Mouse (Mus musculus) G1E (cell line): Measurements from ENCODE around the gene Aco2. TPM values are rescaled to one million over a fixed set of nuclear protein-coding genes. Genes with fewer than 3 reads are reported as not detected.

Source experiments
- ATAC-seq: 2 replicates; pipeline ENCODE4 v1.8.0; 2016; ENCODE audit warnings: mild to moderate bottlenecking; ENCODE audit not compliant: insufficient number of reproducible peaks, poor library complexity, low FRiP score, severe bottlenecking; ENCODE audit errors: extremely low read depth
- DNase-seq: peaks from one replicate; pipeline ENCODE4 v3.0.0; 2012; ENCODE audit warnings: low spot score
- H3K27me3 ChIP-seq: 2 replicates; pipeline ENCODE4 v1.6.1; 2012; ENCODE audit warnings: mild to moderate bottlenecking, low read length, inconsistent platforms; ENCODE audit not compliant: insufficient read depth
- H3K36me3 ChIP-seq: replicated peaks from 2 replicates; pipeline ENCODE3; 2012; ENCODE audit warnings: mild to moderate bottlenecking, inconsistent platforms
- H3K4me1 ChIP-seq: 2 replicates; pipeline ENCODE4 v1.6.1; 2012; ENCODE audit warnings: low read depth, low read length, inconsistent platforms, mixed read lengths; ENCODE audit not compliant: insufficient read depth
- H3K4me3 ChIP-seq: 2 replicates; pipeline ENCODE4 v1.5.1; 2012; ENCODE audit warnings: low read depth, mild to moderate bottlenecking, inconsistent platforms, low read length, moderate library complexity, mixed read lengths
- H3K9me3 ChIP-seq: replicated peaks from 2 replicates; pipeline ENCODE4 v1.6.1; 2012; ENCODE audit warnings: inconsistent platforms
- CTCF ChIP-seq: IDR thresholded peaks from 2 replicates; pipeline ENCODE4 v1.5.1; 2012; ENCODE audit warnings: low read depth, low read length, inconsistent platforms, mixed read lengths
- GATA1 ChIP-seq: IDR thresholded peaks from 2 replicates; pipeline ENCODE4 v1.6.1; 2012; ENCODE audit warnings: borderline replicate concordance, low read length, inconsistent platforms, mixed read lengths
- GATA2 ChIP-seq: IDR thresholded peaks from 2 replicates; pipeline ENCODE4 v1.6.1; 2012; ENCODE audit warnings: low read depth, low read length, inconsistent platforms, borderline replicate concordance
- POLR2AphosphoS5 ChIP-seq: IDR thresholded peaks from 2 replicates; pipeline ENCODE4 v1.6.1; 2012; ENCODE audit warnings: low read depth, low read length, inconsistent platforms; ENCODE audit not compliant: insufficient replicate concordance
- TAL1 ChIP-seq: conservative IDR thresholded peaks from 2 replicates; pipeline ENCODE4 v1.6.1; 2012; ENCODE audit warnings: low read depth, low read length, inconsistent platforms, mixed read lengths
- polyA plus RNA-seq: library from polyadenylated mRNA; stranded (reverse); fragments of >175 nt; gene quantifications from 2 replicates; pipeline ENCODE4 v1.2.3, GENCODE M21; 2012
- total RNA-seq, 2 experiments: library from RNA; stranded (forward) in 1 of 2; stranded (reverse) in 1 of 2; fragments of 200-1000 nt in 1 of 2; fragments of >200 nt in 1 of 2; fragmentation: Nextera tagmentation in 1 of 2; gene quantifications; 2 replicates each; pipeline ENCODE4 v1.2.3; 2014 to 2017

Aco2 gene
- total RNA-seq (2014; fragmentation: Nextera tagmentation): 152 and 177 TPM in 2 replicates
- total RNA-seq (2017): 124 and 140 TPM in 2 replicates
- 142 TPM in 2 replicates for polyA plus RNA-seq

DNA sequence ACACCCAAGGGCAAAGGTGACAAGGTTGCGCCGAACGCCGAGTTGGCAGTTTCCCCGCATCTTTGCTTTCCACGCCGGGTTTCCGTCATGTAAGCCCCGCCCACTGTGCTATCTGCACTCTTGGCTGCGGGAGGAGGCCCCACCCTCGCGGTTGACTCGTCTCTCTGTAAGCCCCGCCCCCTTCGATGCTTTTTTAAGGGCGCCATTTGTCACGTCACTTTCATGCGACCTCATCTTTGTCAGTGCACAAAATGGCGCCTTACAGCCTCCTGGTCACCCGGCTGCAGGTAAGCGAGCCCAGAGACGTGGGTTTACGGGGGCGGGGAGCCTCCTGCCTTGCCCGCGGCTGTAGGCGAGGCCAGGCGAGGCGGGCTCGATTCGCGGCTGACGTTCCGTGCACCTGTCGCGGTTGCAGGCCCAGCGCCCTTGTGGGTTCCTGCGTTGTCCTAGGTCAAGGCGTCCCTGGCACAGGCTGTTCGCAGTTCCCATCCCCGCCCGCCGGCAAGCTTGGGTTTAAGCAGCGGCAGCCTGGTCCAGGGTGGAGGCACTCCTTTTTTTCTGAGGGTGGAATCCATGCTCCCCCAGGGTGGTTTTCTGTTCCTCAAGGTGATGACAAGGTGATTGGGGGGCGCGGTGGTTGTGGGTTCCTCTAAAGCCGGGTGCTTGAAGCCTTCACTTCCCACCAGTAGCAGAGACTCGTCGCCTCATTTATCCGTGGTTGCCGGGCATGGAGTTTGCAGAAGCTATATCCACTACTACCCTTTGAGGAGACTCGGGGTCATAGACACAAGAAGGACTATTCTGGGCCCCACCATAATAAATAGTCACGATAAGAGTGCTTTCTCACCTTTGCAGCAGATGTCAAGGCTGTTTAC is at the start of gene Aco2:
TSS of gene Aco2 (plus strand) at position 48 of the 875 bp plus-strand sequence.
- TF ChIP-seq GATA2: no peak
- no peak for TF ChIP-seq CTCF
- no peak for TF ChIP-seq GATA1
- no peak for TF ChIP-seq TAL1
- TF ChIP-seq POLR2AphosphoS5: no peak
- no peaks in the 10 kb centered on the region for H3K9me3 ChIP-seq
- H3K4me1 ChIP-seq: peaks cover 59% of the 10 kb centered on the region
- DNase-seq (peak; percentile 55), ATAC-seq (peak; percentile 78)
- H3K4me3 ChIP-seq: peak within 1 kb of the TSS; percentile 100
- peaks cover 61% of the 10 kb centered on the region for H3K36me3 ChIP-seq
- no peaks in the 10 kb centered on the region for H3K27me3 ChIP-seq

- Histone ChIP-seq H3K4me1 (0 out of 2 replicates have a peak, but pooled peaks cover 2% of the 10 kb centered on the region), H3K36me3 (peaks cover 92% of the 10 kb centered on the region), H3K4me3 (no peak overlapping the region), H3K9me3 (no peaks in the 10 kb centered on the region), H3K27me3 (no peaks in the 10 kb centered on the region)
- DNase-seq (no peak), ATAC-seq (no peak)
- TF ChIP-seq TAL1 (no peak), GATA2 (no peak), GATA1 (no peak), POLR2AphosphoS5 (no peak), CTCF (no peak)
These were observed 49.5 kb upstream of the Aco2 start for GRCm38 (mm10) chr15:81822631-81823030.

- TF ChIP-seq TAL1 (no peak), POLR2AphosphoS5 (no peak), GATA2 (no peak), GATA1 (no peak), CTCF (no peak)
- no peak for DNase-seq
- no peak for ATAC-seq
- Histone ChIP-seq H3K9me3 (no peaks in the 10 kb centered on the region), H3K4me3 (no peak overlapping the region), H3K27me3 (no peaks in the 10 kb centered on the region), H3K4me1 (peaks cover 14% of the 10 kb centered on the region), H3K36me3 (peaks cover 88% of the 10 kb centered on the region)
These were observed 47.3 kb upstream of the Aco2 start for GRCm38 (mm10) chr15:81824832-81825231.

DNA sequence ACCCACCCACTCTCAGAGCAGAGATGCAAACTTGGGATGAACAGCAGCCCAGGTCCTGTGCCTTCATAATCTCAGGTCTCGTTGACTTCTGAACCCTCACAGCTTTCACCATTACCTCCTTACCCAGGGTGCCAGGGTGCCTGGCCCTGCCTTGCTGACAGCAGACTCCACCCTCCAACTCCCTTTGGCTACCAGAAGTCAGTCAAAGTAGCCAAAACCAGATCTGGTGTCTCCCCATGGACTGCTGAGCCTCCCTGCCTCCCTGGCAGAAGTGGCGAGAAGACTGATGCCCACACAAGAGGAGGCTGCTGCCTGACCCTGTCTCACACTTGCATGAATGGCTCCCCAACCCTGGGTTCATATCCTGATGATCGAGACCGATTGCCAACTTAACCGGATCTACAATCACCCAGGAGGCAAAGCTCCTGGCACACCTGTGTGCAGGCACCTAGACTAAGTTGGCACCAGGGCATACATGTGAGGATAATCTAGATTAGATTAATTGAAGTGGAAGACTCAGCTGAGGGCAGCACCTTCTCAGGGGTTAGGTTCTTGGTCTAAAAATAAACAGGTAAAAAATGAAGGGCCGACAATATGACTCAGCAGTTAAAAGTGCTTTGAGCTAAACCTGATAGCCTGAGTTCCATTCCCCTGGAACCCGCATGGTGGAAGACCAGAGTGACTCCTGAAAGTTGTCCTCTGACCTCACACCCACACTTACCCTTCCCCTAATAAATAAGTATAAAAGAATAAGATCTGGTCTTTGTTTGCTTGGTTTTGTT is 43.5 kb upstream of the Aco2 start:
- peaks cover 53% of the 10 kb centered on the region for H3K36me3 ChIP-seq
- no peak overlapping the region for H3K4me3 ChIP-seq
- ATAC-seq (no peak), DNase-seq (no peak)
- no peaks in the 10 kb centered on the region for H3K9me3 ChIP-seq
- peaks cover 2% of the 10 kb centered on the region for H3K27me3 ChIP-seq
- peaks cover 26% of the 10 kb centered on the region for H3K4me1 ChIP-seq
- TF ChIP-seq CTCF: no peak
- no peak for TF ChIP-seq GATA1
- no peak for TF ChIP-seq POLR2AphosphoS5

DNA sequence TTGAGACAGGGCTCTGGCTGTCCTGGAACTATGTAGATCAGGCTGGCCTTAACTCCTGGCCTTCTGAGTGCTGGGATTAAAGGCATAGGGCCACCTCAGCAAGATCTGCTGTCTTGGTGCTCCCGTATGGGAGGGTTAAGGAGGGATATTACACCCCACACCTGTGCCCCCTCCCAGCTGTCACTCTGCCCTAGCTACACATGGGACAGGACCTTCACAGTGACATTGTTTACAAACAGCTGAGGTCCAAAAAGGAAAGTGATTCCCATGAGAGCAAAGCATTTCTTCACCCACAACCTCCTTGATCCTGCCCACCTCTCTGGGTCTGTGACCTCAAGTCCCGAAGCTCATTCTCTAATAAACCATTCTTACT is 42.9 kb upstream of the Aco2 start:
- Histone ChIP-seq H3K4me3 (no peak overlapping the region), H3K36me3 (peaks cover 47% of the 10 kb centered on the region), H3K9me3 (no peaks in the 10 kb centered on the region), H3K4me1 (peaks cover 26% of the 10 kb centered on the region), H3K27me3 (peaks cover 8% of the 10 kb centered on the region)
- ATAC-seq (no peak), DNase-seq (no peak)
- TF ChIP-seq GATA1 (no peak), POLR2AphosphoS5 (no peak), GATA2 (no peak), CTCF (no peak), TAL1 (no peak)

DNA sequence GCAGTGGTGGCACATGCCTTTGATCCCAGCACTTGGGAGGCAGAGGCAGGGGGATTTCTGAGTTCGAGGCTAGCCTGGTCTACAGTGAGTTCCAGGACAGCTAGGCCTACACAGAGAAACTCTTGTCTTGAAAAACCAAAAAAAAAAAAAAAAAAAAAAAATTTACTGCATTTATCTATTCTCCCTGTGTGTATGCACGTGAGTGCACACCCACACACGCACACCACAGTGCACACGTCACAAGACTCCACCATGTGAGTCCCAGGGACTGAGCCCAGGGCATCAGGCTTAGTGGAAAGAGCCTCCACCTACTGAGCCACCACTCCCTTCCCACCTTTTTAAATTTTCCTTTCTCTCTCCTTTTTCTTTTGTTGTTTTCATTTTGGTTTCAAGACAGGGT is 41.6 kb upstream of the Aco2 start:
- H3K27me3 ChIP-seq: peaks cover 21% of the 10 kb centered on the region
- ATAC-seq (no peak), DNase-seq (no peak)
- no peak overlapping the region for H3K4me3 ChIP-seq
- H3K36me3 ChIP-seq: peaks cover 34% of the 10 kb centered on the region
- TF ChIP-seq GATA1: no peak
- H3K4me1 ChIP-seq: peaks cover 25% of the 10 kb centered on the region
- no peaks in the 10 kb centered on the region for H3K9me3 ChIP-seq
